Mouse (Mus musculus) 3134 (cell line): ENCODE data around the gene Bcat1.

Experiments used
- DNase-seq: peaks from one replicate; pipeline ENCODE4 v3.0.0-alpha.2; 2011; ENCODE audit warnings: low spot score; ENCODE audit not compliant: insufficient read length; ENCODE audit errors: extremely low read depth

Bcat1 gene

DNA sequence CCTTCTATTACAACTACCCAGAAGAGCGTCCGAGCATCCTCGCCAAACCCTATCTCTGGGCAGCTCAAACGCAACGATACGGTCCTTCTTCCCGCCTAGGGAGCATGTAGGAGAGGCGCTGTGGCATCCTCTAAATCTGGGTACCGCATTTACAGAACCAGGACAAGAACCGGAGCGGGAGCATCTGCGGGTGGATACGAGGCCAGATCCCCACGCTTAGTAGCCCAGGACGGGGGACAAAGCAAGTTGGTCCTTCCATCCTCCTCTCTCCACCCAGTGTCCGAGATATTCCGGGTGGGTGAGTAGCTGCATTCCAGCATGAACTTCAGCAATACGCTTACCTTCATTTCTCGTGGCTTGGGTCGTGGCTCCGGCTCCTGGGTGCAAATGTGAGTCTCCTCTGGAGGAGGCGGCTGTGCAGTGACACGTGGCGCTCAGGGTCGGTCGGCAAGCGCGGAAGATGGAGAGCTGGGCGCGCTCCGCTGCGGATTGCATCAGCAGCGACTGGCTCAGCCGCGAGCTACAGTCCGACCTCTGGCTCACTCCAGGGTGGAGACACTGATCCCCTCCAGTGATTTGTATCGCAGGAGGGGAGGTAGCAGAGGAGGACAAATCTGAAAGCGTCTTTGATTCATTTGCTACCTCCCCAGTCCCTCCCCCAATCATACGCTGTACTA lies at the start of gene Bcat1:
Gene Bcat1, minus strand, starts transcription at position 637 of the 677 bp plus-strand sequence.
- peak; percentile 78 for DNase-seq

DNA sequence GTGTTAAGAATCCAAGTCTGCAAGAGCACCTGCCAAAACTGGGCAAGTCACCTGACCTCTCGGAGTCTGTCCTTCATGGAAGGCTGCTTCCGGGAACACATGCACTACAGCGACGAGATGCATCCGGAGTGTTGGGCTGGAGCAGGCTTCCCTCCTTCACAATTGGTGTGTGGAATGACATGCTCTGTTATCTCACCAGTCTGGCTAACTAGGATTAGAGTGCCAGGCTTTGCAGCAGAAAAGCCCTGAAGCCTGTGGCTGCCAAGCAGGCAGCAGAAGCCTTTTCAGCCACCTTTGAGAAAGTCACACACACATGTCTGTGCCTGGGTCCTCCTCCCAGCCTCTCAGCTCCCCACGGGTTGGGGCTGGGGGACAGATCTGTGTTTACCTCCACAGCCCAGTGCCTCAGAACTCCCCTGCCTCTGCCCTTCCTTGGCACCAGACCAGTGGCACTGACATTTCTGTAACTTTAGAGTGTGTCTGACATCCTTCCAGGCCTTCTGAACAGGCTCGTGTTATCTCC lies 49.7 kb upstream of the Bcat1 start:
- DNase-seq = no peak

DNA sequence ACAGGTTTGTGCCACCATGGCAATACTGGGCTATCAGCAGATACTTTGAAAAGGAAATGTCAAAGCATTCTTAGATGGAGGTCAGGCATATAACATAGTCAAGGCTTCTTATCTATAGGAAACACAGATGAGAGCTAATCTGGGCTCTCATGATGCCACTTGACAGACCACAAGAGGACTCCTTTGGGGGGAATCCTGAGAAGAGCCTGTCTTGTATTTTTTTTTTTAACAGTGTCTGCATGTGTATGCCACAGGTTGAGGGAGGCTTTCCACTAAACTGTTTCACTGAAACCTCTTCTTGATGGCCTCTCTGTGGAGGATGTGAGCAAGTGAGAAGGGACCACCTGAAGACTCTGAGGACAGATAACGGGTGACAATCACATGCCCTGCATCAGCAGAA lies 48.6 kb upstream of the Bcat1 start:
- DNase-seq = no peak

DNA sequence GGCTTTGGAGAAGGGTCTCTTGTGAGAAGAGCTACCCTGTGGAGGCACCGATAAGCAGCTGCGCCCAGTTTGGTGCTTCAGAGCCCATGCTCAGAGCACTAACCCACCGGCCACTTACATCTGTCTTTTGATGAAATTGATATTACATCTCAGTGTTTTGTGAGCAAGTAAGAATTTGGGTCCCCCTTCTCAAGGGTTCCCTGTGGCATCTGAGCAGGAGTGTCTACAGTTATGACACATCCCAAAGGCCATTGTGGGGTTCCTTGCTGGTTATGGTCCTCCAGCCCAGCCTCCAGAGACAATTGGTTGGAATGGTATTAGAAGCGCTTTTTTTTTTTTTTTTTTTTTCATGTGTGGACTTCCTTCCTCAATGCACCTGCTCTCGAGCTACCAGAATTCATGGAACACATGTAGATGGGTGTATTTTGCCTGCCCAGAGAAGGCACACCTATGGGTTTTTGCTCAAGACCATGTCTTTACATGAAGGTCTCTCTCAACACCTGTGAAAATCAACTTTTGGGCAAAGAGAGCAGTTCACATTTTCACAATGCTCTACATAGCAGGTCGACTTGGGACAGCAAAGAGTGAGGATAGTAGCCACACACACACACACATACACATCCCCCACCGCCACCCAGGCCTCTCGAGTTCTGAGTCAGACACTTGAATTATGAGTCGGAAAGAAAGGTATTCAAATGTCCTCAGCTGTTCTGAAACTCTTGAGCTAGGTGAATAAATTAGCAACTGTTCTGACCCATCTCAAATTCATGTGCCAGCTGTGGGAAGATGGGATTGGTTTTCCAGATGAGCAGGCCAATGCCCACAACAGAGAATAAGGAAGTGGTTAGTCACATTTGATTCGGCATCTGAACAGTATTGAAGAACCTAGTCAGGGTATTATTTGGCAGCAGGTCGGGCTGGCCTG lies 47.4 kb upstream of the Bcat1 start:
- no peak for DNase-seq

DNA sequence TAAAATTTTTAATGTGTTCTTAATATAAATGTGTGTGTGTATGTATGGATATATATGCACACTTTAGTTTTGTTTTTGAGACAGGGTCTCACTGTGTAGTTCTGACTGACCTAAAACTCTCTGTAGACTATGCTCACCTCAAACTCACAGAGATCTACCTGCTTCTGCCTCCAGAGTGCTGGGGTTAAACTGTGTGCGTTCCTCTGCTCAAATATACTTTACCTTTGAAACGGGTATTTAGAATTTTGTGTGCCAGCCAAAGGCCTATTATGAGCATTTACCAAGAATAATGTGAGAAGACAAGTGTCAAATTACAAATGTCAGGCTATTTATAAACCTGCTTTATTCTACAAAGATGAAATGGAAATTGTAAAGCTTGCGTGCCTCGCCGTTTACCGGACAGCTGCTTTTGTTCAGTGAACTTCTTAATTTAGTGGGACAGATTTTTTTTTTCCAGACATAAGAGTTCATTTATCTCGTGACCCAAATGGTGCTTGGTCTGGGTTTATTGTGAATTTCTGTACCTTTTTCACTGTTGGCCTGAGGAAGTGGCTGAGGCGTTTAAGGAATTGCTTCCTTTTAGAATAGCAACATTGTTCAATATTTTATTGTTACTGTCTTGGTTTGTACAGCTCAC lies 46.6 kb upstream of the Bcat1 start:
- no peak for DNase-seq

- no peak for DNase-seq
Measured at GRCm38 (mm10) chr6:145121590-145122420, 45.8 kb upstream of the Bcat1 start.

DNA sequence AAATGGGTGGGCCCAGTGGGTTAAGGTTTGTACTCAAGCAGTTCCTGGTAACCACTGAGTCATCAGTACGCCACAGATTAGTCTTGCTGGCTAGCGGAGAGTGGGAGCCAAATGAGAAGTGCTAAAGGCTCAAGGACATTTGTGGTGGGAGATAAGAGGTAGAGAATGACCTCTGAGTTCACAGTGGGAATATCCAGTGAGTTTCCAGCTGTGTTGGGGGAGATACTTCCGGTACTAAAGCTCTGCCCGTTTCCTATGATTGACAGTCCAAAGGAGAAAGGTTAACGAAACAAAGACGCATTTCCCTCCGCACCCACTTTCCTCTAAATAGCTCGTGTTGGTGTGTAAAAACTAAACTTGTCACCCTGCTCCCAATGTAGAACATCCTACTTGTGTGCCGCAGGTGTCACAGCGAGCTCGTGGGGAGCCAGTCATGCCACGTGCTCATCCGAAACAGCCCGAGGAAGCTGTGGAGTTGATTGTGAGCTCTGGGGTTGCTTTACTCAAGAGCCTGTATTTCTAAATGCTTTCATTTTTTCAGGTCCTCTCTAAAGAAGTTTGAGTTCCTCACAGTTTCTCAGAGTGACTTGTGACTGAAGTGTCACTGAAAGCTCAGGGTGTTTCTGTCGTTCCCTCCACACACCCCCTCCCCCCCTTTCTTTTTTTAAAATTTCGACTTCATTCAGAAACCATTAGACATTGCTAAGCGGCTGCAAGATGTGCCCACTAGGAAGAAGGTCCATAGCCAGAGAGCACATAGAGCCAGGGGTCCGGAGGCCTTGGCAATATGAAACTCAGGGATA lies 45.0 kb upstream of the Bcat1 start:
- DNase-seq = no peak

GRCm38 (mm10) chr6:145120086-145120485 lies 44.1 kb upstream of the Bcat1 start:
- DNase-seq = no peak

- no peak for DNase-seq
Measured at GRCm38 (mm10) chr6:145116098-145116672, 40.2 kb upstream of the Bcat1 start.

DNA sequence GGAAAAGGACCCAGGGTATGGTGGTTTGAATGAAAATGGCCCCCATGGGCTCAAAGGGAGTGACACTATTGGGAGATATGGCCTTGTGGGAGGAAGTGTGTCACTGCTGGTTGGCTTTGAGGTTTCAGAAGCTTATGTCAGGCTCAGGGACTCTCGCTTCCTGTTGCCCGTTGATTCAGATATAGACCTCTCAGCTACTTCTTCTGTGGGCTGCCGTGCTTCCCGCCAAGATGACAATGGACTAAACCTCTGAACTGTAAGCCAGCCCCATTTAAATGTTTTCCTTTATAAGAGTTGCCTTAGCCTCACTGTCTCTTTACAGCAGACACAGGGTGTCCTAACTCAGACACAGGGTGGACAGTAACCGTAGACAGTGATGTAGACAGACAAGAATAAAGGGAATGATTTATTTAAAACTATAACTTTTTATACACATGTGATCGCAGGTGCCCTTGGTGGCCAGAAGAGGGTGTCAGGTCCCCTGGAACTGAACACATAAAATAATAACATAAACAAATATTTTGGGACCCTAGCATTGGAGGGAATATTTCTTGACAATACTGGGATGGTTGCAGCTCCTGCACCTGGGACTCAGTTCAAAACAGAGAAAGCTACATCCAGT lies 39.6 kb upstream of the Bcat1 start, which contains the start of gene Lrmp:
Gene Lrmp, plus strand, starts transcription at position 178 of the 622 bp plus-strand sequence.
- no peak for DNase-seq

GRCm38 (mm10) chr6:145114561-145114960 lies 38.6 kb upstream of the Bcat1 start:
- peak; percentile 65 for DNase-seq

DNA sequence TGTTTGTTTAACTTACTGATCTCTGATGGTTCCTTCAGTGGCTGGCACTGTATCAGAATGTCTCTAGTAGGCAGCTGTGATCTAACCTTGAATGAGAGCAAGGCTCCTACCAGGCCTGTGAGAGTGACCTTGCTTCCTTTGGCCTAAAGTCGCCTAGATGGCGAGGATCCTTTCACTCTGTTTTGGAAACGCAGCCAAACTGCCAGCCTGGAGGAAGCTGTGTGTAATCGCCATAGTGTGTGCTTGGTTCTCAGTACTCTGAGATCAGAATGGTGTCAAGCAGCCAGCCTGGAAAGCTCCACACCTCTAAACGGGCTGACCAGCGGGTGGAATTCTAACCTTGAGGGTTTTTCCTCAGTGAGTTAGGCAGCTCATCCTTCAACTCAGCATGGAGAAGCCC lies 36.9 kb upstream of the Bcat1 start:
- no peak for DNase-seq

DNA sequence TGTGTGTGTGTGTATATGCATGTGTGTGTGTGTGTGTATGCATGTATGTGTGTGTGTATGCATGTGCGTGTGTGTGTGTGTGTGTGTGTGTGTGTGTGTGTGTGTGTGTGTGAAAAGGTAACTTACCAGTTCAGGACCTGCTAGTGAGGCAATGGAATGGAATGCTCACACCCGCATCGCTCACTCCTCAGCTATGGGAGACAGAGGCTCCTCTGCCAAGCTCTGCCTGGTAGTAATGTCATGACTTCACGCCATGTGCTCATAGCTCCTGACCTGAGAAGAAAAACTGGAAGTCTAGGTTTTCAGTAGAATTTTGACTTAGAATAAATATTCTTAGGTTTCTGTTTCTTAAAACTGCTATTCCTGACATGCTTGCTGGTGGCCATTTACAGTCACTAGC lies 34.8 kb upstream of the Bcat1 start:
- DNase-seq = peak; percentile 63

DNA sequence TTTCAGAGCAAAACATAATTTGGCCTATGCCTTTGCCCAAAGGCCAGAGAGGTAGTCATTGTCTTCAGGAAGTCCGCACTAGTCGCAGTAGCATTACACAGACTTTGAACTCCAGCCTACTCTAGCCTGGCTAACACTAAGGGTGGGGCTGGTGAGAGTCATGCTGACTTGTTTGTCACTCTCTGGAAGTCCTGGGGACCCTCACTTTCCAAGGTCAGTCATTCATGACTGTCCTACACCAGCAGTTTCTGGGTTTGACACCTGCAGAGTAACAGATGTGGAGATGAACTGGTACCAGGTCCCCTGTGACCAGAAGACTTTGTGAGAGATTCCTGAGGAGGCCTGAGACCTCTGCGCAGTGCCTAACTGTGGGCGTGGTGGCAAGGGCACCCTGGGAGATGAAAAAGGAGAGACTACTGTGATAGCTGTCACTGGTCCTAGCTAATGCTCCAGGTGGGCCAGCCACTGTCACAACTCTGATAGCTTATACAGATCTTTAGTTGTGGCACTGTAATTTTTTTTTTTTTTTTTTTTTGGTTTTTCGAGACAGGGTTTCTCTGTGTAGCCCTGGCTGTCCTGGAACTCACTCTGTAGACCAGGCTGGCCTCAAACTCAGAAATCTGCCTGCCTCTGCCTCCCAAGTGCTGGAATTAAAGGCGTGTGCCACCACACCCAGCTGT lies 30.3 kb upstream of the Bcat1 start:
- DNase-seq = no peak

GRCm38 (mm10) chr6:145105439-145105838 lies 29.5 kb upstream of the Bcat1 start:
- DNase-seq = no peak

DNA sequence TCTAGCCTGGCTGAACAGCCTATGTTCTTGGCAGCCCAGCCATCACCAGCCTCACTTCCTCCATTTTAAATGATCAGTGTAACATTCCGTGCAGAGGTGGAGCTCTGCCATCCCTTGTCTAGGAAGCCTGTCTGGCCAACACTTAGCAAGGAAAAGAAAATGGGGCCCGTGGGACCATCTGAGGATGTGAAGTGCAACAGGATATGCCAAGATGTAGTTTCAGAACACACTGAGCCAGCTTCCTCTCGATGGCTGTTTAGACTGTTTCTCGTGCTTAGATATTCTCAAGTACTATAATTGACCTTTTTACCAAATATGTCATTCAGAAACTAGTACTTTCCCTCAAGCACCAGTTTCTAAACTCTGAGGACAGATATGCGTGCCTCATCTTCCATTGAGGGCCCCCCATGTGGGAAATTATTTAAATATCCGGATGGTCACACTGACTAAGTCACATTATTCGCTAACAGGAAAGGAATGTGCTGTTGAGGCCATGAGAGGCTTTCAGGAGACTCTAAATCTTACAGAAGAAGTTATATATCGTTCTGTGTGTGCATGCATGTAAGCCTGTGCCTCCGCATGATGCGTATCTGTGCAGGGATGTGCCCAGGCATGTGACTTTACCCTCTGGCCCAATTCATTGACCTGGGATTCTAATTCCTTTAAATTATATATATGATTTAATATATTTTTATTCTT lies 28.4 kb upstream of the Bcat1 start:
- DNase-seq = no peak

DNA sequence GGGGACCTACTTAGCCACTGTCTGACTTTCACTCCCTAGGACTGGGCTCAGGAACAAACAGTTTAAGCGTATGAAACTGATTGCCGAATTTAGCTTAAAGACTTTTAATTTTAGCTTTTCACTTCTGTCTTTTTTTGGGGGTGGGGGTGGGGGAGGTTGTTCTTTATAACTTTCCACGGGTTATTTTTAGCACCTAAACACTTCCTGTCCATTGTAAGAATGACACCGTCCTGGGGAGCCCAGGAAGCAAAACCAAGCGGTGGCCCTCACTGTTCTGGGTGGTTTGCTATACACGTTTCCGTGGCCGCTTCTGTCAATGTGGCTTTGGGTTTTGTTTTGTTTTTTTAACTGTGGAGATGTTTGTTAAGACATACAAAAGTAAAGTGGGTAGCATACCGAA lies 24.9 kb upstream of the Bcat1 start:
- no peak for DNase-seq

GRCm38 (mm10) chr6:145094431-145094830 lies 18.4 kb upstream of the Bcat1 start:
- no peak for DNase-seq
